Mouse (Mus musculus) gonadal fat pad, adult 2 months (tissue): ENCODE results near the gene Mef2c. TPM values are rescaled to one million over a fixed set of nuclear protein-coding genes. Genes with fewer than 3 reads are reported as not detected.

Source experiments
- DNase-seq: peaks from one replicate; pipeline ENCODE4 v3.0.0-alpha.2; 2012; ENCODE audit warnings: low read depth
- polyA plus RNA-seq: library from polyadenylated mRNA; depleted of rRNA; stranded (reverse); fragments of >200 nt; gene quantifications from 2 replicates; pipeline ENCODE4 v1.2.3, GENCODE M21; 2012

Gene Mef2c
- polyA plus RNA-seq, 1 experiment: 14.4 TPM

- DNase-seq: no peak
These were observed 68.6 kb downstream of the Mef2c start for GRCm38 (mm10) chr13:83572469-83572868.

DNA sequence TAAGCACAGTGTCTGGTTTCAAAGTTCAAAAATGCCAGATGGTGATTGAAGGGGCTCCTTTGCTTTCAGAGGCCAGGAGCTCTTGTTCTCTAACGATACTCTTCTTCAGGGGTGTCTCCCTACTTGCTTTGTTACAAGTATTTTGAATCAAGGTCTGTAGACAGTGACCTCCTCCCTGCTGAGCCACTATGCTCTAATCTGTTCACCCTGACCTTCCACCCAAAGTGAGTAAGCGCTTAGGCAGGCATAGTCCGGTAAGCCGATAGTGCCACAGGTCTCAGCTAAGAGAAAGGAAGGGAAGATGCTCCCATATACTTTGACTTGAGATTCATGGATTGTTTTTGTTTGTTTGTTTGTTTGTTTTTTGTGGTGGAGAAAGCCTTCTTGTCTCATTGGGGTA, 69.5 kb downstream of the Mef2c start:
- DNase-seq: no peak

- DNase-seq: no peak
These were observed 70.2 kb downstream of the Mef2c start for GRCm38 (mm10) chr13:83573855-83574583.

GRCm38 (mm10) chr13:83574866-83575265, 71.0 kb downstream of the Mef2c start:
- no peak for DNase-seq

DNA sequence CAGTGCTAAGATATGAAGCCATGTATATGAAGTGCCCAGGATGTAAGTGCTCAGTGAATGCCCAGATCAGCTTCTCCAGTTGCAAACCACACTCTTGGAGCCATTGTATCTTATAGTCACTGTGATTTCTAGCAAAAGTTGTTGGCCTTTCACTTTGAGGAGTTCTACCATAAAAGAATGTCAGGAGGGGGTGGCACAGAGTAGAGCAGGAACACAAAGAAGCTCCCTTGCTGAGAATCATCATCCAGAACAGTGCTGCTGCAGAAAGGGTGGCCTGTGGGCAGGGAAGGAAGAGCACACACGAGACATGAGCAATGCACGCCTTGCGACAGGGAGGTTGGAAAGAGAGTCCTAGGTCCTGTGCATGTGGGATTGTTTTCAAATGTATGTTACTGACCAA, 75.6 kb downstream of the Mef2c start:
- no peak for DNase-seq

- no peak for DNase-seq
These were observed 77.0 kb downstream of the Mef2c start for GRCm38 (mm10) chr13:83580856-83581255.

DNA sequence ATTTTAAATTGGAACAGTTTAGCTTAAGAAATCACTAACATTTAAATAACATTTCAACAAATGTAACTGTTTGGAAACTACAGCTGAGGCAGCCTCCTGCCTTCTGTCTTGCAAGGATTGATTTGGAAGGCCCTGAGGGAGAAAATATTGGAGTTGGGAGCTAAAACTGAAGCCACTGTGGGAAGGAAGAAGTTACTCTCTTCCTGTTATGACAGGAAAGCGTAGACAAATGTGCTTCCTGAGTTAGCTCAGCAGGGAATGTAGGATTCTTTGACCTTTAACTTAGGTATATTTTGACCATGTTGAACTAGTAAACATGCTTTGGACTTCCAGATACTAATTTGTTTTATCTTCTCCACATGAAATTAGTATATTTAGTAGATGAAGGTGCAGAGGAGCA, 78.7 kb downstream of the Mef2c start:
- DNase-seq: no peak

DNA sequence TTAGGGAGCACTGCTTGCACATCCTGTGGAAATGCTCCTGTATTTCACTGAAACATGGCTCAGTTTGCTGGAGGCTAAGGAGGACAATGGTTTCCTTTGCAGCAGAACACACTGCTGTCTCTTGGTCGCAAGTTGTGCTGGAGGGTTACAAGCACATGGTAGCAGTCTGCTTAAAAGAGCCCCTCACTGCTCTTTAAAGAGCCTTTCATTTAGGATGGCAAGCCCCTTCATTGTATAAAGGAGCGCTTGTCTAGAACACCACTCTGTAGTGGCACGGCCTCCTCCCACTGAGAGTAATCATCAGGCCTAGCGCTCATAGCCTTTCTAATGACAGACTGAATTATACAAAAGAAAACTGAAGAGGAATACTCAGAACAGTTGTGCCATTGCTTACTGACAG, 80.0 kb downstream of the Mef2c start:
- no peak for DNase-seq

DNA sequence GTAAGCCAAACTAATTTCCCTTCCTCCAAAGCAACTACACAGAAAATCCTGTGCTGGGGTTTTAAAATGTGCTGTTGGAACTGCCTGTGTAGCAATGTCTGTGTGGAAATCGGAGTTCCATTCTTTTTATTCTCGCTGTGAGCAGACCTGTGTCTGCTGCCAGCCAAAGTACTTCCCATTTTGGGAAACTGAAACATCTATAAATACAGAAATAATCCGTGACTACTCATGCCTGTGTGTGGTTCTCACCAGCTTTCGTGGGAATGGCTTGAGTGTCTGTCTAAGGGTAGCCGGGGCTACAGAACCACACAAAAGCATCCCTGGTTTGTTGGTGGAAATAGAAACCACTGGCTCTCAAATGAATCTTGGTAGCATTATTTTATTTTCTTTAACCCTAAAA, 81.5 kb downstream of the Mef2c start:
- no peak for DNase-seq

DNA sequence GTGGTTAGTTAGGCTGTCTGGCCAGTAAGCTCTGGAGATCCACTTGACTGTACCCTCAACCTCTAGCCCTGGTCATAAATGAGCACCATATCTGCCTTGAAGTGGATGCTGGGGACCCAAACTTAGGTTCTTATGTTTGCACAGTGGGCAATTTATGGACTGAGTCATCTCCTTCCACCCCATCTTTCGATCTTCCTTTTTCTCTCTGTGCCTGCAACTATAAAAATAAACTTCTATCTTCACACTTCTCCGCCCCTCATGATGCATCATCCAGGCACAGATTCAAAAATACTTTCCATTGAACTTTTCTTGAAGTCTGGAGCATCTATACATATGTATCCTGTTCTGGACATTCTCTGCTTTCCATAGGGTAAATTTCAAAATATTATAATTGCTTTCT, 84.4 kb downstream of the Mef2c start:
- no peak for DNase-seq

DNA sequence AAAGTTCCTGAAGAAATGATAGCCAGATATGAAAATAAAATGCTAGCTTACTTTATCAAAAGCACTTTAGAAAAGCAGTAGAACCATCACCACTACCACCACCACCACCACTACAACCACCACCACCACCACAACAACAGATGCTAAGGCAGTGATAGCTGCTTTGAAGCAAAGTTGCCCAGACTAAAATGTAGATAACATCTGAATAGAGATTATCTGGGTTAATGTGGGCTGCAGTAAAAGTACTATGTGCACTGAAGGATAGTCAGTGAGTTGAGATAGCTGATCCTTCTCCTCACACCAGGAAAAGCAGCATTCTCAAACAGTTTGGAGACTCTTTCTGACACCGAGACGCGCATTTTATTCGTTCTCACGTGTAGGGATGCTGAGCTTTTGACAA, 87.1 kb downstream of the Mef2c start:
- no peak for DNase-seq

GRCm38 (mm10) chr13:83595429-83595828, 91.6 kb downstream of the Mef2c start:
- no peak for DNase-seq

DNA sequence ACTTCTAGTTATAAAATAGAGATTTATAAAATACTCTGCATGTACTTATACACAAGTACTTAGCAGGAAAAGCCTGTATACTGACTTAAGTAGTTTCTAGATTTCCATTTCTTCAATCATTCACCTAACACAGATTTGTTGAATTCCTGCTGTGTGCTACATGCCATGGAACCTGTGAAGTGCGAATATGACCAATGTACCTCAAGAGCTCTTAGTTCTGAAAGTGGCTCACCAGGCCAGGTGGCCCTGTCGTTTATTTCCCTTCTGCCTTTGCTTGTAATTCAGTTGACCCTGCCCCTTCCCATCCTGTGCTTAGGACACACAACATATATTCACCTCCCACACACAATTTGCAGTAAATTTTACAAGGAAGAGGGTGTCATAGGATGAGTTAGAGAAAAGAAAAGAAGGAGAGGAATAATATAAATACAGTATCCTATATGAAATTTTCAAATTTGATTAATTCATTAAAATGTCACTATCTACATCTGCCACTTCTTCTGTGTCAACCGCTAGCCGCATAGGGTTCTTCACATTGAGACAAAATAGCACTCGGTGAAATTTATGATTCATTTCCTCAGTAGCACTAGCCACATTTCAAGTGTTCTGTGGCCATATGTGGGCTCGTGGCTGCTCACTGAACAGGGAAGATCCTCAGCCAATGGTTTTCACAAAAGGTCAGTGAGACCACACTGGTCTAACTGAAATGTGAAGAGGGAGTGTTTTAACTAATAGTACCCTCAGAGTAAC, 93.3 kb downstream of the Mef2c start:
- DNase-seq: no peak

GRCm38 (mm10) chr13:83597739-83598210, 93.9 kb downstream of the Mef2c start:
- no peak for DNase-seq

DNA sequence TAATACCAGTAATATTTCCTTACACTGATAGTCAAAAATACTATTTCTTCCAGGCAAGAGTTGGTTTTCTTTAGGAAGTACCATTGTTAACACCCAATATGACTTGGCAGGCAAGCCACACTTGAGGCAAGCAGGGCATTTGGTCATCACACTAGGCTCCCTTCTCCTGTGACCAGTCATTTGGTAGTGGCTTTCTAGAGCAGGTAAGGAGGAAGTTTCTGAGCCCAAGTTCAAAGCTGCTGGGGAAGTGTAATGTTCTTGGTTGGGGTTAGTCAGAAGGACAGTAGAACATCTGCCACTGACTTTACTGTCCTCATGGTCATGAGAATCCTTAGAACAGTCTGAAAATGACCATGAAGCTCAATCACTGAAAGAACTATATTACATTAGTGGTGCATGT, 96.5 kb downstream of the Mef2c start:
- no peak for DNase-seq

GRCm38 (mm10) chr13:83601741-83602140, 97.9 kb downstream of the Mef2c start:
- DNase-seq: no peak

DNA sequence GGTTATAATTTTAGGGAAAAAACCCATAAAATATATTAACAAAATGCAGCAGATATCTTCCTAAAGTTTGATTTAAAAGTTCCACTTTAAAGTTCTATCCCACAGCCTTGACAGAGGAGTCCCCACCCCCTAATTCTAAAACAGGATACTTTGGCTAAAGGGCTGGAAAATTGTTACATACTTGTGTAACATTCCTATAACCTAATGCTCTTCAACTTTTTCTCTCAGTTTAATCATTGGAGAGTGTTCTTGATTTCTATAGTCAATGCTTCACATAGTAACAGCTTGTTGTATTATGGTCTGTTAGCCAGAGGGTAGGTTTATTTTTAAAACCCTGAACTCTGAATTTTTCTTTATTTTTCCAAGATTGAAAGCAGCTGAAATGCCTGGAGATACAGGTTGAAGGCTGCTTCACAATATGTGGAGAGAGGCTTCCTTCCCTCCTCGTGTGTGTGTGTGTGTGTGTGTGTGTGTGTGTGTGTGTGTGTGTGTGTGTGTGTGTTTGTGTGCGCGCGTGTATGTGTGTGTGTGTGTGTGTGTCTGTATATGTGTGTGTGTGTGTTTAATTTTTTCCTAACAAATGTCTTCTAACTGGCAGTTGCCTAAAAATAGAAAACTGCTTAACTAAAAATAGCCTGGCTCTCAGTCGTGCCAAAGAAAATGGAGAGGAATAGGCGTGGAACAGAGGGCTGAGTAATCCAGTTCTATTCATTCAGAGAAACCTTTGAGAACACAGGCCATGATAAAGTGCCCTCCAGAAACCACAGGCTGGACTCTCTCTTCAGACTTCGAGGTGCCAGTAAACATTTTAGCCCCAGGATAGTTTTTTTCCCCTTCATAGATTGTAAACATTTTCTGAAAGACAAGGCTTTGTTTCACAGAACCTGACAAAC, 99.8 kb downstream of the Mef2c start:
- DNase-seq: no peak

- DNase-seq: no peak
These were observed 100.5 kb downstream of the Mef2c start for GRCm38 (mm10) chr13:83604320-83604719.

- no peak for DNase-seq
These were observed 101.0 kb downstream of the Mef2c start for GRCm38 (mm10) chr13:83604785-83605184.

GRCm38 (mm10) chr13:83607883-83608581, 104.2 kb downstream of the Mef2c start:
- DNase-seq: no peak

DNA sequence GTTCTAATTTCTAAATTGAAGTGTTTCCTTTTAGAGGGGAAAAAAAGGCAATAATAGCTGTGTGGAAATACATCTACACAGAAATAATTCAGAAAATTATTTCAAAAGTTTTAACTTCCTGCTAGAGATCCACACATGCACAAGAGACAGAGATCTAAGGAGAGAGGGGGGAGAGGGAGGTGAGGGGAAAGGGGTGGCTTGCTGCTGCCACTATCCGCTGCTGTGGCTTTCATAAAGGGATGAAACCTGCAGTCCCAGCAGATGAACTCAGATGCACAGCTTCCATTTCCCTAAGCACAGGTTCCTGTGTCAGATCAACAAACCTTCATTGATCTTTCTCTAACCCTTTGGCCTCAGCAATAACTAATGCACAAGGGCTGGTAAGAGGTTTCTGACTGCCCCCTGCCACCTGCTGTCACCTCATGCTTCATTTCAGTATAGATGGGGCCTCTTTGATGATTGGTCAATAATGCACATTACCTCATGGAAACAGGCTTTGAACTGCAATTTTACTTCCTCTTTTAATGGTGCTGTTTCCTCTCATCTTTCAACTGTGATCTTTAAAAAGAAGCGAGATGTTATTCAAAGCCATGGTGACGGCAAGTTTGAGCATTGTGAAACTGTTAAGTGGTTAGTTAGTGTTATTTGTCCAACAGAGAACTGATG, 105.2 kb downstream of the Mef2c start:
- DNase-seq: no peak
